11 mouse cellular contexts compared by ENCODE assay signal in the genomic region with DNA sequence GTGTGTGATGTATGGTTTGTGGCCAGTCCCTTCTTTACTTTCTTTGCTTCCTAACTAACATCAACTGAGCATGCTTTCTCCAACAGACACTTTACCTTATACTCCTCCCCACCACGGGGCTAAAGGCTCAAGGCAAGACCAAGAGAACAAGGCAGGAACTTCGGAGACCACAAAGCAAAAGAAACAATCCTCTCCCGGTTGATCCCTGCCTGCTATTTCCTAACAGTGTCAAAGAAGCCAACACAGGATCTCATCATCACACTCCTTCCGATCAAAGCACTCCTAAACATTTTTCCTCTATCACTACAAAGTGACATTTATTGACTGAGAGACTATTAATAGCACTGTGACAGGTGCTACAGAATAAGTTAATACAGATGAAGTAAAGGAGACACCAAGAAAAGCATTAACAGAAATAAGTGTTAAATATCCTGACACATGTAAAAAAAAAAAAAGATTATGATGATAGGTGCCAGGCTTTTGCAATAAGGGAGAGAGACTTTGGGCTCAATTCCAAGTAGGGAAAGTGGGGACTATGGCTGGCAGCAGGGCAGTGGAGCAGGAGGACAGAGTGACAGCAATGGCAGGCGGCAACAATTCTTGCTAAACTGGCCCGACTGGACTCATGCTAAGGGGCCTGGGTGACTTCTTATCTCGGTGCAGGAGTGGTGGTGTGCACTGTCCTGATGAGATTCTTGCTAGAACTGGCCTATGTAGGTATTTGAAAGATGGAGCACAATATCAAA.
DNase-seq lines count a peak whose midpoint lies in the region; ATAC-seq and TF ChIP-seq lines count a peak whose summit lies in the region.
"Had no signal": no experiment of that assay in that cellular context is flagged by ENCODE, and none has a peak within 500 bp of the region (broad histone marks: within the 10 kb centered on the region; RNA-seq: fewer than 3 reads in every experiment).

No protein-coding gene starts in this region.

- intact Hi-C loops in heart, postnatal 36 days (cut with DNase I): no loop called here

- H3K4me1 ChIP-seq in forebrain, embryonic 16.5 days (replicated peaks; ENCODE audit: control insufficient read depth, insufficient read depth, low read length): peaks cover 6% of the 10 kb centered on the region
- H3K4me1 ChIP-seq in liver, adult 2 months (ENCODE audit: control insufficient read depth, insufficient read depth, low read length): 0 out of 2 replicates have a peak, but pooled peaks cover 2% of the 10 kb centered on the region
- H3K4me1 ChIP-seq in hindbrain, embryonic 13.5 days (replicated peaks): no peaks in the 10 kb centered on the region; the same call in 1 of the 2 replicates
- H3K4me1 ChIP-seq: limb, embryonic 13.5 days had no signal

- no peaks in the 10 kb centered on the region for H3K79me2 ChIP-seq in liver, adult 2 months (ENCODE audit: control insufficient read depth, insufficient read depth, low read length)

- no peak overlapping the region for H3K27ac ChIP-seq in forebrain, embryonic 16.5 days (ENCODE audit: low read length)
- H3K27ac ChIP-seq in liver, adult 2 months (replicated peaks; ENCODE audit: insufficient read depth, low read depth, low read length): no peak overlapping the region
- H3K27ac ChIP-seq in hindbrain, embryonic 13.5 days: no peak overlapping the region
- H3K27ac ChIP-seq: hindbrain, embryonic 14.5 days; layer of hippocampus, adult 2 months; limb, embryonic 13.5 days had no signal

- WGBS in forebrain, embryonic 16.5 days: 42% methylated on average over 7 of the region's 7 CpGs
- 15% methylated on average over 7 of the region's 7 CpGs for WGBS in liver, adult 2 months
- 67% methylated on average over 7 of the region's 7 CpGs for WGBS in hindbrain, embryonic 13.5 days

- peak; percentile 57 for DNase-seq in heart, adult 11 months
- no peak for DNase-seq in heart, postnatal 36 days
- peak; percentile 73 for DNase-seq in liver, adult 2 months (ENCODE audit: extremely low read depth, low read depth, low spot score)
- DNase-seq in lung, postnatal 4 days: peak; percentile 8 to 28
- no peak for DNase-seq in spleen, postnatal 10 days (ENCODE audit: low spot score in 2 of 2)
- DNase-seq in gastrocnemius, postnatal 10 days: no peak

- H3K4me3 ChIP-seq in forebrain, embryonic 16.5 days (replicated peaks; ENCODE audit: low read length): no peak overlapping the region
- no peak overlapping the region for H3K4me3 ChIP-seq in liver, adult 2 months (ENCODE audit: insufficient read depth, low read depth, low read length)
- H3K4me3 ChIP-seq in hindbrain, embryonic 13.5 days: no peak overlapping the region
- H3K4me3 ChIP-seq: layer of hippocampus, adult 2 months; limb, embryonic 13.5 days had no signal

- H3K9me3 ChIP-seq in forebrain, embryonic 16.5 days (ENCODE audit: control insufficient read depth, low read length): no peaks in the 10 kb centered on the region
- H3K9me3 ChIP-seq in hindbrain, embryonic 13.5 days: no peaks in the 10 kb centered on the region
- H3K9me3 ChIP-seq: limb, embryonic 13.5 days had no signal

- no peak for TF ChIP-seq POLR2A in liver, adult 2 months (IDR thresholded peaks at IDR 0.05; ENCODE audit: extremely low read depth, insufficient read depth, low read length)

- peak; percentile 67 for ATAC-seq in forebrain, embryonic 16.5 days
- ATAC-seq in hindbrain, embryonic 13.5 days (ENCODE audit: low FRiP score): no peak

- no peak overlapping the region for H3K9ac ChIP-seq in forebrain, embryonic 16.5 days (replicated peaks; ENCODE audit: low read depth, low read length)
- H3K9ac ChIP-seq in liver, adult 2 months (ENCODE audit: low read depth, low read length): no peak overlapping the region
- no peak overlapping the region for H3K9ac ChIP-seq in hindbrain, embryonic 13.5 days
- H3K9ac ChIP-seq: hindbrain, embryonic 14.5 days; limb, embryonic 13.5 days had no signal

- H3K4me2 ChIP-seq in forebrain, embryonic 16.5 days (ENCODE audit: low read length): no peak overlapping the region
- no peak overlapping the region for H3K4me2 ChIP-seq in hindbrain, embryonic 13.5 days
- H3K4me2 ChIP-seq: hindbrain, embryonic 14.5 days; limb, embryonic 13.5 days had no signal

- no peaks in the 10 kb centered on the region for H3K36me3 ChIP-seq in forebrain, embryonic 16.5 days (ENCODE audit: control insufficient read depth, insufficient read depth)
- no peaks in the 10 kb centered on the region for H3K36me3 ChIP-seq in liver, adult 2 months (ENCODE audit: control insufficient read depth, insufficient read depth, low read length)
- no peaks in the 10 kb centered on the region for H3K36me3 ChIP-seq in hindbrain, embryonic 13.5 days
- H3K36me3 ChIP-seq: limb, embryonic 13.5 days had no signal

- no peaks in the 10 kb centered on the region for H3K27me3 ChIP-seq in forebrain, embryonic 16.5 days (replicated peaks; ENCODE audit: control insufficient read depth, insufficient read depth, low read length)
- H3K27me3 ChIP-seq in liver, adult 2 months (ENCODE audit: control insufficient read depth, insufficient read depth, low read length): no peaks in the 10 kb centered on the region
- peaks cover 2% of the 10 kb centered on the region; the same call in 1 of the 2 replicates for H3K27me3 ChIP-seq in hindbrain, embryonic 13.5 days
- H3K27me3 ChIP-seq: limb, embryonic 13.5 days had no signal

- TF ChIP-seq CTCF in liver, adult 2 months (IDR thresholded peaks at IDR 0.05; ENCODE audit: low read depth, low read length): no peak

Comparison
In these comparisons a context has a peak if more than half of its experiments do, and no peak if none do; other contexts are left out.
1. DNase-seq: peak in heart, adult 11 months (single experiment), liver, adult 2 months (single experiment) and lung, postnatal 4 days (2 of 2); none in heart, postnatal 36 days (0 of 2), spleen, postnatal 10 days (0 of 2) and gastrocnemius, postnatal 10 days (single experiment).